Mouse (Mus musculus): ENCODE data around the gene Dek.
A peak's percentile ranks its signal among the peaks of the same experiment; 100 is the strongest.

The Dek gene

GRCm38 (mm10) chr13:47056126-47056525 is 49.9 kb downstream of the Dek start:
- no peak for DNase-seq (ENCODE audit: low read depth, low spot score)

GRCm38 (mm10) chr13:47053971-47054370 is 52.0 kb downstream of the Dek start:
- DNase-seq (ENCODE audit: low read depth, low spot score): no peak

- DNase-seq (ENCODE audit: low read depth, low spot score): no peak
Measured at GRCm38 (mm10) chr13:47050009-47050408, 56.0 kb downstream of the Dek start.

- no peak for DNase-seq (ENCODE audit: low read depth, low spot score)
Measured at GRCm38 (mm10) chr13:47047996-47048395, 58.0 kb downstream of the Dek start.

GRCm38 (mm10) chr13:47044617-47044947 is 61.4 kb downstream of the Dek start, which contains the start of gene Tpmt:
TSS of gene Tpmt (minus strand) at chr13:47044737.
- no peak for DNase-seq (ENCODE audit: low read depth, low spot score)

- DNase-seq (ENCODE audit: low read depth, low spot score): peak; percentile 41
Measured at GRCm38 (mm10) chr13:47043833-47044616, 62.0 kb downstream of the Dek start.

GRCm38 (mm10) chr13:47043030-47043680 is 62.8 kb downstream of the Dek start, which contains the start of gene Kdm1b:
TSS of gene Kdm1b (plus strand) at chr13:47043499.
- DNase-seq (ENCODE audit: low read depth, low spot score): peak; percentile 98

- peak; percentile 18 for DNase-seq (ENCODE audit: low read depth, low spot score)
Measured at GRCm38 (mm10) chr13:47042024-47042633, 63.9 kb downstream of the Dek start.

GRCm38 (mm10) chr13:47040061-47040460 is 65.9 kb downstream of the Dek start:
- no peak for DNase-seq (ENCODE audit: low read depth, low spot score)

GRCm38 (mm10) chr13:47037946-47038345 is 68.1 kb downstream of the Dek start:
- DNase-seq (ENCODE audit: low read depth, low spot score): no peak

Measured in CD4-positive, CD25-positive, alpha-beta regulatory T cell, adult 2 months (primary cell).